Mouse (Mus musculus): ENCODE results near the gene Ankrd10. TPM values are rescaled to one million over a fixed set of nuclear protein-coding genes. Genes with fewer than 3 reads are reported as not detected.
A peak's percentile ranks its signal among the peaks of the same experiment; 100 is the strongest.
"Not testable (repeated sequence)": the region's sequence is repeated elsewhere in the genome, so short reads cannot be mapped to it uniquely, and the experiment has no call there.

The Ankrd10 gene
- polyA plus RNA-seq (2011; ENCODE audit: insufficient read depth, insufficient read length, low replicate concordance, missing spikeins), result 12.5 and 29.8 TPM in 2 replicates

DNA sequence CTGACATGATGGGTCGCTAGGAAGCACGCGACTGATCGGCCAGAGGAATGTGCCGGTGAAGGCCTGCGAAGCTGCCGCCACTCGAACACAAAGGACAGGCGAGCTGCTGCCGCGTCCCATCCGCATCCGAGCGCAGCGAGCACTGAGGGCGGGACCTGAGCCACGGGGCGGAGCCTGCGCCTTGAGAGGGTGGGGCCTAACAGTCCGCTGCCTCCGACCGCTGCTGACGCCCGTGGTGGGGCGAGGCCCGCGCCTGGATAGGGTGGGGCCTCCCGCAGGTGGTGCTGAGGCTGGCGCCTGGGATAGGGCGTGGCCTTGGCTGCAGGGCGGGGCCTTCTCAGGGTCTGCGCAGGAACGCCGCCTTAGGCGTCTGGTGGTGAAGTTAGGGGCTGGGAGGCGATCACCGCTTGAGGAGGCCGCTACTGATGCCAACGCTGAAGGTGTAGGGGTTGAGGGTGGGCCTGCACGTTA lies at the start of gene Ankrd10:
Gene Ankrd10 (minus strand): TSS at position 147 of the 471 bp plus-strand sequence.
- peak; percentile 92 for TF ChIP-seq POLR2A (IDR thresholded peaks at IDR 0.05; ENCODE audit: borderline replicate concordance, control insufficient read depth, low read depth, low read length)
- no peak for TF ChIP-seq CTCF (IDR thresholded peaks at IDR 0.05; ENCODE audit: control insufficient read depth, insufficient read depth, low read length)
- Histone ChIP-seq H3K4me3 (replicated peaks; ENCODE audit: control insufficient read depth, low read depth, low read length) (peak within 1 kb of the TSS; percentile 83), H3K27ac (ENCODE audit: control insufficient read depth, insufficient read depth, low read depth, low read length, poor library complexity) (peak within 1 kb of the TSS; percentile 95), H3K4me1 (ENCODE audit: control insufficient read depth, insufficient read depth, low read length) (no peaks in the 10 kb centered on the region)
- under 1% methylated on average over 40 of the region's 40 CpGs for WGBS

DNA sequence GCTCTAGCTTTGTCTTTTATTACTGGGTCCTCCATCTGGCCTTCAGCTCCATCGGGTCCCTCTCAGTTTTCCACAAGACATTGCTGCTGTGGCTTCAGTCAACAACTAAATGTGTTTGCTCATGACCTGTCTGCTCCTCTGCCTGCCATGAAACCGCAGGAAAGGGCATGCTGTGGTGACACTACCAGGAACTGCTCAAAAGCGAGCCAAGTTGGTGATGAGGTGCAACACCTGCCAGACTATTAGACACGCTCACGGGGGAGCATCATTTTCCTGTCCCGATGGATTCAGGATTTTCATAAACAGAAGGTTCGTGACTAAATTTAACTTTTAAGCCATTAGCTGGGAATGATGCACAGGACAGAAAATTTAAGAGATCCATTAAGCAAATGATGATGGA lies 49.0 kb upstream of the Ankrd10 start:
- H3K27ac ChIP-seq (ENCODE audit: control insufficient read depth, insufficient read depth, low read depth, low read length, poor library complexity), result no peak overlapping the region
- 76% methylated on average over 7 of the region's 7 CpGs for WGBS
- no peak overlapping the region for H3K4me3 ChIP-seq (replicated peaks; ENCODE audit: control insufficient read depth, low read depth, low read length)
- no peaks in the 10 kb centered on the region for H3K4me1 ChIP-seq (ENCODE audit: control insufficient read depth, insufficient read depth, low read length)
- TF ChIP-seq CTCF (IDR thresholded peaks at IDR 0.05; ENCODE audit: control insufficient read depth, insufficient read depth, low read length), result no peak
- TF ChIP-seq POLR2A (IDR thresholded peaks at IDR 0.05; ENCODE audit: borderline replicate concordance, control insufficient read depth, low read depth, low read length), result no peak

DNA sequence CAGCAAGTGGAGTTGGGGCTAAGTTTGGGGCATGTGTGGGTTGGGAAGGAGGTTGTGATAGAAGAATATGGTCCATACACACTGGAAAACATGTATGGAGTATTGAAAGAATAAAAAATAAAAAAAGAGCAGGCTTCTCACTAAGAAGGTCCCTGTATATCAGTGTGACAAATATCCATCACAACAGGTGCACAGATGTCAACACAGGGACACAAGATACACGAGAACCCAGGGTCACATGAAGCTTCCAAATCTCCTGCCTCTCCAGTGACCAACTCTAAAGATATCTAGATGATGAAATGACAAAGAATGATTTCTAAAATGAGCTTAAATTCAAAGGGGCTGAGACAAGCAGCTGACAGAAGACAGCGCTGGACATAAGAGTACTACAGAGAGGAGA lies 32.8 kb upstream of the Ankrd10 start:
- Histone ChIP-seq H3K4me3 (replicated peaks; ENCODE audit: control insufficient read depth, low read depth, low read length) (no peak overlapping the region), H3K4me1 (ENCODE audit: control insufficient read depth, insufficient read depth, low read length) (no peaks in the 10 kb centered on the region), H3K27ac (ENCODE audit: control insufficient read depth, insufficient read depth, low read depth, low read length, poor library complexity) (no peak overlapping the region)
- no peak for TF ChIP-seq POLR2A (IDR thresholded peaks at IDR 0.05; ENCODE audit: borderline replicate concordance, control insufficient read depth, low read depth, low read length)
- TF ChIP-seq CTCF (IDR thresholded peaks at IDR 0.05; ENCODE audit: control insufficient read depth, insufficient read depth, low read length), result no peak
- 62% methylated on average over 2 of the region's 2 CpGs for WGBS

DNA sequence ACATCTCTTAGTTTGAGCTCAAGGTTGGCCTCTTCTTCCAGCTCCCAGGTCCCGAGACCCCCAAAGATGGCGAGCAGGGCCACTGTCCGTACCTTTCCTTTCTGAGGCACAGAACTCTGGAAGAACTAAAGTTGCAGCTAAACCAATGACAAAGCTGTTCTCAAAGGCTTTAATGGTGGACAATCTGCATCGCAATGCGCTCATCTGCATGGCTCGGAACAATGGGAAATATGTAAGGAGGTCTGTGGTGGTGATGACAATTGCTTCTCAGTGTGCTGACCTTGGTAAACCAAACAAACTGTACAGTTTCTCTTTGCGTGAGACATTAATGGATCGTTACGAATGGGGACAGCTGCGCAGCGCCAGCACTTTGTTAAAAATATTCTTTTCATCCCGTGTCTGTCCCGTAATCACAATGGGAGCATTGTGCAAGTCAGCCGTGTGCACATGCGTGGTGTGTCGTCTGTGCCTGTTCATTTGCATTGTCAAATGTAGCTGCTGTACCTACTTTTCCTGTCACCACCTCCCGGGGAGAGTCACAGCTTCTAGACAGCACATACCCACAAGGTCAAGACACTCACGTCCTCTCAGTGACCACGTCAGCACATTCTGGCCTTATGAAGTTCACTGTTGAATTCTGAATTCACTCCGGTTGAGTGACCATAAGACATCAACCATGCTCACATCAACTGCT lies 30.6 kb upstream of the Ankrd10 start:
- H3K4me1 ChIP-seq (ENCODE audit: control insufficient read depth, insufficient read depth, low read length); H3K4me3 ChIP-seq (replicated peaks; ENCODE audit: control insufficient read depth, low read depth, low read length); H3K27ac ChIP-seq (ENCODE audit: control insufficient read depth, insufficient read depth, low read depth, low read length, poor library complexity): not testable (repeated sequence)
- WGBS, result 81% methylated on average over 20 of the region's 20 CpGs

DNA sequence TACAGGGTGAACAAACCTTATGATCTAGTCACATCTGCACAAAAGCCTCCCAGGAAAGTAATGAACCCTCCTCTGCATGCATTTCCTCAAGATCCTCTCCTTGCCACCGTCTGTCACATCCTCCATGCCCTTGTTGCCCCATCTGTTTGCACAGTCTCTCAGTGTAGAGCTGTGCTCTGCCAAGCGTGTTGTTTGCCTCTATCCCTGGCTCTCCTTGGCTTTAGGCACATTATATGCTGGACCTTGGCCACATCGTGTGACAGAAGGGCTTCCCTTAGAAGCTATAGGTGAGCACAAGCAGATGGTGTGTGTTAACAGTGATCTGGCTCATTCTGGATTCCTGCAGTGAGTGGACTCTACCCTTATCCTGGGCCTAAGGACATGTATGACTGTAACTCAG lies 26.4 kb upstream of the Ankrd10 start:
- no peak overlapping the region for H3K27ac ChIP-seq (ENCODE audit: control insufficient read depth, insufficient read depth, low read depth, low read length, poor library complexity)
- TF ChIP-seq POLR2A (IDR thresholded peaks at IDR 0.05; ENCODE audit: borderline replicate concordance, control insufficient read depth, low read depth, low read length), result no peak
- no peak for TF ChIP-seq CTCF (IDR thresholded peaks at IDR 0.05; ENCODE audit: control insufficient read depth, insufficient read depth, low read length)
- H3K4me1 ChIP-seq (ENCODE audit: control insufficient read depth, insufficient read depth, low read length), result no peaks in the 10 kb centered on the region
- 77% methylated on average over 3 of the region's 3 CpGs for WGBS
- no peak overlapping the region for H3K4me3 ChIP-seq (replicated peaks; ENCODE audit: control insufficient read depth, low read depth, low read length)

DNA sequence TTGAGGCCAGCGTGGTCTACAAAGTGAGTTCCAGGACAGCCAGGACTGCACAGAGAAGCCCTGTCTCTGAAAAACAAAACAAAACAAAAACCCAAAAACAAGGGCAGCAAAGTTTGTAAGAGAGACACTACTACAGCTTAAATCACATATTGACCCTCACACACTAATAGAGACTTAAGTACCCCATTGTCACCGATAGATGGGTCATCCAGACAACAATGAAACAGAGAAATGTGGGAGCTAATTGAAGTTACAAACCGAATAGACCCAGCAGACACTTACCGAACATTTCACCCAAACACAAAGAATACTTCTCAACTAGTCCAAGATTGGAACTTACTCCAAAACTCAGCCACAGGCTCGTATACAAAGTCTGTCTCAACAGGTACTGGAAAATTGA lies 14.5 kb upstream of the Ankrd10 start:
- 85% methylated on average over 5 of the region's 5 CpGs for WGBS
- H3K4me3 ChIP-seq (replicated peaks; ENCODE audit: control insufficient read depth, low read depth, low read length), result no peak overlapping the region
- no peak for TF ChIP-seq CTCF (IDR thresholded peaks at IDR 0.05; ENCODE audit: control insufficient read depth, insufficient read depth, low read length)
- no peak for TF ChIP-seq POLR2A (IDR thresholded peaks at IDR 0.05; ENCODE audit: borderline replicate concordance, control insufficient read depth, low read depth, low read length)
- no peaks in the 10 kb centered on the region for H3K4me1 ChIP-seq (ENCODE audit: control insufficient read depth, insufficient read depth, low read length)
- H3K27ac ChIP-seq (ENCODE audit: control insufficient read depth, insufficient read depth, low read depth, low read length, poor library complexity), result no peak overlapping the region

DNA sequence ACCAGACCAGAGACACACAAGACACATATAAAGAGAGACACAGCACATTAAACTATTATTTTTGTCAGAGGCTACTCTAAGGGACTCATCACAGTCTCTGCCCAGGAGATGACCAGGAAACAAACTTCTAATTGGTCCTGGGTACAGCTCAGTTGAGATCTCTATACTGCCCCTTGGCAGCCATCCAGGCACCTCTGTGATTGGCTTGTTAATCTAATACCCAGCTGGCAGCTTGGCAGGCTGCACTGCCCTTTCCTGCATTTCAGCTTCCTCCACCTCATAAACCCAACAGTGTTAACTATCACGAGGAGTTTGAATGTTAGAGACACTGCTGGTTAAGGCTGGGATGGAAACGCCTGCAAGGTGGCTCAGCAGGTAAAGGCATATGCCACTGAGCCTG lies 7.6 kb upstream of the Ankrd10 start:
- Histone ChIP-seq H3K27ac (ENCODE audit: control insufficient read depth, insufficient read depth, low read depth, low read length, poor library complexity) (no peak overlapping the region), H3K4me1 (ENCODE audit: control insufficient read depth, insufficient read depth, low read length) (no peaks in the 10 kb centered on the region), H3K4me3 (replicated peaks; ENCODE audit: control insufficient read depth, low read depth, low read length) (no peak overlapping the region)
- TF ChIP-seq POLR2A (IDR thresholded peaks at IDR 0.05; ENCODE audit: borderline replicate concordance, control insufficient read depth, low read depth, low read length) (no peak), CTCF (IDR thresholded peaks at IDR 0.05; ENCODE audit: control insufficient read depth, insufficient read depth, low read length) (no peak)
- 69% methylated on average over 2 of the region's 2 CpGs for WGBS

DNA sequence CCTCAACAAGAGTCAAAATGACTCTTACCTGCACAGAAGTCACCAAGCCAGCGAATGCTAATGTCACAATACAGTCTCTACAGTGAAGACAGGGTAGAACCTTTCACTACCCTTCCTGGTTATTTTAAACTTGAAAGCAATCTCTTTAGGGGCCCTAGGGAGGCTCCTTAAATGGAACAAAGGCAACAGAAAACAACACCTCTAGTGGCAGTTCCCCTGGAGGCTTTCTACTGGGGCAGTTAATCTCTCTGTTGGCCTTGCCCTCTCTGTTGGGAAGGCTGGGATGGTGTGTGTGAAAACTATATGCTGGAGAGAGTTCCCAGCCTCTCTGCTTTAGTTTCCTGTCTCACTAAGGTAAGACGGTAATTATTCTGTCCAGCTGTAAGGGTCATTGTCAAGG lies 5.0 kb upstream of the Ankrd10 start:
- no peak overlapping the region for H3K4me3 ChIP-seq (replicated peaks; ENCODE audit: control insufficient read depth, low read depth, low read length)
- H3K4me1 ChIP-seq (ENCODE audit: control insufficient read depth, insufficient read depth, low read length), result no peaks in the 10 kb centered on the region
- 82% methylated on average over 2 of the region's 2 CpGs for WGBS
- TF ChIP-seq CTCF (IDR thresholded peaks at IDR 0.05; ENCODE audit: control insufficient read depth, insufficient read depth, low read length) (no peak), POLR2A (IDR thresholded peaks at IDR 0.05; ENCODE audit: borderline replicate concordance, control insufficient read depth, low read depth, low read length) (no peak)
- no peak overlapping the region for H3K27ac ChIP-seq (ENCODE audit: control insufficient read depth, insufficient read depth, low read depth, low read length, poor library complexity)

DNA sequence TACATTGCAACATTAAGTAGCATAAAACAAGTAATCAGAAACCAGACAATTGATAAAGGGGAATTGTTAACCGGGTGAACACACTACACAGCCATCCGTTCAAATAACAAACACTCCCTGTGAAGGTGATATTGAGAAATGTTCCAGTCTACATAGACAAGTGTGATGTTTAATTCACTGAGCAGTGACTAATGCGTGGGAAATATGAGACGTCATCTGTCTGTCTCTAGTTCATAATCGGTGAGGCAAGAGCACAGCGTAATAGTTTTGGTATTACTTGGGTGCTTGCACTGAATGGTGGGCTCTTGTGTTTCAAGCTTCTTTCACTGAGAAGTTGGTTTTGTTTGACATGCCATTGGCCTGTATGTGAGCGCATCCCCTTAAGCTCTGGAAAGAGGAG lies 2.0 kb upstream of the Ankrd10 start:
- Histone ChIP-seq H3K27ac (ENCODE audit: control insufficient read depth, insufficient read depth, low read depth, low read length, poor library complexity) (no peak overlapping the region), H3K4me1 (ENCODE audit: control insufficient read depth, insufficient read depth, low read length) (no peaks in the 10 kb centered on the region), H3K4me3 (replicated peaks; ENCODE audit: control insufficient read depth, low read depth, low read length) (no peak overlapping the region)
- TF ChIP-seq CTCF (IDR thresholded peaks at IDR 0.05; ENCODE audit: control insufficient read depth, insufficient read depth, low read length) (no peak), POLR2A (IDR thresholded peaks at IDR 0.05; ENCODE audit: borderline replicate concordance, control insufficient read depth, low read depth, low read length) (no peak)
- 87% methylated on average over 7 of the region's 7 CpGs for whole genome bisulfite sequencing

All from bone marrow, adult 2 months (tissue).